Mouse (Mus musculus) stomach, embryonic 14.5 days (tissue): Measurements from ENCODE around the gene Homer1. TPM values are rescaled to one million over a fixed set of nuclear protein-coding genes. Genes with fewer than 3 reads are reported as not detected.

Experiments used
- ATAC-seq: fragments of 200-750 bp; cut with Nextera tagmentation; 2 replicates; pipeline ENCODE4 v1.8.0; 2017; ENCODE audit warnings: low read depth, moderate TSS enrichment; ENCODE audit not compliant: insufficient number of reproducible peaks, insufficient read depth, low FRiP score
- H3K27ac ChIP-seq: fragments of 300-500 bp; sonication (generic); 2 replicates; pipeline ENCODE4 v1.5.1; 2014; ENCODE audit warnings: mild to moderate bottlenecking, low read length, moderate library complexity, mixed read lengths
- H3K27me3 ChIP-seq: fragments of 300-500 bp; sonication (generic); 2 replicates; pipeline ENCODE4 v1.6.1; 2014; ENCODE audit warnings: low read length, control low read depth, mixed read lengths; ENCODE audit not compliant: control insufficient read depth, insufficient read depth
- H3K36me3 ChIP-seq: fragments of 300-500 bp; sonication (generic); 2 replicates; pipeline ENCODE4 v1.6.1; 2014; ENCODE audit warnings: mild to moderate bottlenecking, control low read depth, low read length, moderate library complexity, mixed read lengths; ENCODE audit not compliant: control insufficient read depth, insufficient read depth
- H3K4me1 ChIP-seq: fragments of 300-500 bp; sonication (generic); 2 replicates; pipeline ENCODE4 v1.6.1; 2014; ENCODE audit warnings: low read length, control low read depth, mixed read lengths; ENCODE audit not compliant: control insufficient read depth, insufficient read depth
- H3K4me2 ChIP-seq: fragments of 300-500 bp; sonication (generic); replicated peaks from 2 replicates; pipeline ENCODE4 v1.6.1; 2014; ENCODE audit warnings: low read depth, low read length, control low read depth
- H3K4me3 ChIP-seq: fragments of 300-500 bp; sonication (generic); 2 replicates; pipeline ENCODE4 v1.5.1; 2014; ENCODE audit warnings: low read depth, low read length, control low read depth
- H3K9ac ChIP-seq: fragments of 300-500 bp; sonication (generic); replicated peaks from 2 replicates; pipeline ENCODE4 v1.6.1; 2014; ENCODE audit warnings: low read depth, mild to moderate bottlenecking, control low read depth, low read length, moderate library complexity, mixed read lengths
- H3K9me3 ChIP-seq: fragments of 300-500 bp; sonication (generic); 2 replicates; pipeline ENCODE4 v1.6.1; 2016; ENCODE audit warnings: low read depth, low read length, control low read depth; ENCODE audit not compliant: control insufficient read depth
- WGBS: fragments of 180-500 bp; shearing (Covaris S2); extraction: QIAGEN DNeasy Blood & Tissue Kit; methylation state at CpG from one replicate; pipeline ENCODE4 v1.1.7; 2014; 5-methylcytosine and 5-hydroxymethylcytosine counted together
- polyA plus RNA-seq: library from polyadenylated mRNA; unstranded; fragments of >200 nt; fragmentation: Nextera tagmentation; extraction: Ambion mirVana; gene quantifications from 2 replicates; pipeline ENCODE4 v1.2.1, GENCODE M21; 2014

Gene Homer1
- polyA plus RNA-seq, 1 experiment from 2014 or later: 7.5 TPM

DNA sequence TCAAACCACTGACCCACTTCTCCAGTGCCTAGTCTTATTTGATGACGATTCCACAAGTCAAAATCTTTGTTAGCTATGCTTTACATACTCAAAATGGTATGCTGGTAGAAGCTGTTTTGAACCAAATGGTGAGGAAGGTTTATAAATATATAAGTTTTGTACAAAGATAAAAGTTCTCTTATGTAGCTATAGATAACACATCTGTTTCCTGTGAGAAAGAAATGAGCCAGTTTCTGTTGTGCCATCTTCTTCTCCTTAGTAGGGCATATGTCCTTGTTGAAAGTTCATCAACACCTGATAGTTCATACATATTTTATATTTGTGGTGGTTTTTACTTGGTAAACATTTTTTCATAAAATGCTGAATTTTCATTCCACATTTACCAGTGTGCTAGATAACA, 45.0 kb downstream of the Homer1 start:
- Histone ChIP-seq H3K36me3 (peaks cover 3% of the 10 kb centered on the region; the same call in 1 of the 2 replicates), H3K4me1 (no peaks in the 10 kb centered on the region), H3K9me3 (no peaks in the 10 kb centered on the region), H3K27ac (no peak overlapping the region), H3K9ac (no peak overlapping the region), H3K27me3 (no peaks in the 10 kb centered on the region), H3K4me2 (no peak overlapping the region), H3K4me3 (no peak overlapping the region)
- 88% methylated on average over 1 of the region's 1 CpGs for WGBS
- no peak for ATAC-seq

DNA sequence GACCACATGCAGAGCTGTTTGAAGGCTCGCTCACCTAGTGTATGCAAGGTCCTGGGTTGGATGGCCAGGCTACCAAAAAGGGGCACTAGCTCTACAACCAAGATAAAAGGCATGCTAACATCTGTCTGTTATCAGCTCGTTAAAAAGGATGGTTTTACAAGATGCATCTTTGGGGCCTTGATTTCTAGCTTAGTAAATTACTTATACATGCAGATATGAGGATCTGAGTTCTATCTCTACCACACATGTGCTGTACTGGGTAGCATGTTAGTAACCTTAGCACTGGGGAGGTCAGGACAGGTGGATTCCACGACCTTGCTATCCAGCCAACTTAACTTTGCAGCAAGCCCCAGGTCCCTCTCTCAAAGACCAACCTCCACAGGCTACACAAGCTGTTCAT, 46.4 kb downstream of the Homer1 start:
- no peaks in the 10 kb centered on the region for H3K4me1 ChIP-seq
- H3K4me2 ChIP-seq: no peak overlapping the region
- H3K27ac ChIP-seq: no peak overlapping the region
- H3K27me3 ChIP-seq: no peaks in the 10 kb centered on the region
- no peak overlapping the region for H3K4me3 ChIP-seq
- no peaks in the 10 kb centered on the region for H3K9me3 ChIP-seq
- no peak overlapping the region for H3K9ac ChIP-seq
- H3K36me3 ChIP-seq: peaks cover 3% of the 10 kb centered on the region; the same call in 1 of the 2 replicates
- 87% methylated on average over 3 of the region's 3 CpGs for WGBS
- no peak for ATAC-seq

DNA sequence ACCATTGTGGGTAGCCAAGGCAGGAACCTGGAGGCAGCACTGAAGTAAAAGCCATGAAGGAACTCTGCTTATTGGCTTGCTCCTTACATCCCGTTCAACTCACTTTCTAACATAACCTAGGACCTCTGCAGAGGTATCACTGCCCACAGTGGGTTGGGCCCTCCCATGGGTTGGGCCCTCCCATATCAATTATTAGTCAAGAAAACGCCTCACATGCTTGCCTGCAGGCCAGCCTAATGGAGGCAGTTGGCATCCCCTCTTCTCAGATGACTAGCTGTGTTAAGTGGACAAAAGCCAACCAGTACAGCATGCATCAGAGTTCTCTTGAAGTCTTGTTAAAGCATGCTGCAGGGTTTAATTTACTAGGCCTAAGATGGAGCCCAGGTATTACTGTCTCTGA, 52.6 kb downstream of the Homer1 start:
- no peaks in the 10 kb centered on the region for H3K27me3 ChIP-seq
- no peaks in the 10 kb centered on the region for H3K36me3 ChIP-seq
- H3K4me1 ChIP-seq: no peaks in the 10 kb centered on the region
- no peak overlapping the region for H3K4me3 ChIP-seq
- H3K9ac ChIP-seq: no peak overlapping the region
- no peak for ATAC-seq
- WGBS: 78% methylated on average over 2 of the region's 2 CpGs
- no peak overlapping the region for H3K4me2 ChIP-seq
- no peak overlapping the region for H3K27ac ChIP-seq
- H3K9me3 ChIP-seq: no peaks in the 10 kb centered on the region

DNA sequence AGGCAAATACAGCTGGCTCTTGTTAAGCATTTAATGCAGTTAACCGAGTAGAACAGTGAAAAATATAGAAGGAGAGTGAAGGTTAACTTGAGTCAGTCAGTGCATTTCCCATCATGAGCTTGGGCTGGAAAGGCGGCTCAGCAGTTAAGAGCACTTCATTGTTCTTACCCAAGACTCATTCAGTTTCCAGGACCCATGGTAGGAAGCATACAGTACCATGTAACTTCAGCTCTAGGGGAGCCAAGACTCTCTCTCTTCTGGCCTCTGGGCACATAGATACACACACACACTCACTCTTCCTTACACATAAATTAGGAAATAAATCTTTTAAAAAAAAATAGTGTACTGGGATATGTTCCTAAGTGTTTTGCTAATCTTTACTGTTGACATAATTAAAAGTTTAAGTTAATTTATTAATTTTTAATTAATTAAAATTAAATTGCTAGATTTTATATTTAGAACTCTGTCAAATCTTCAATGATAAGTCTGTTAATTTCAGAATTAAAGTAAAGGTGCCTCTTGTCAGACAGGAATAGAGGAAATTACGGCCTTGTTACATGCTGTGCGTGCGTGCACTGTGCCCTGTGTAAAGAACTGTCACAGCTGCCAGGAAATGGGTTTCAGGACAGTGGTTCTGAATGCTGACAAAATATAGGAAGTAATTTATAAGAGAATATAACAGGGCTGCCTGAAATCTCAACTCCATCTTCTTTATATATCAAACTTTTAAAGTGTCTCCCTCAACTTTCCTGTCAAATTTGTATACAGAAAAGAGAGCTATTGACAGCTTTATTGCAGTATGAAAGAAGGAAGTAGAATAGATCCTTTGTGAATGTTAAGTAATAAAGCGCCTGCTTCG, 55.2 kb downstream of the Homer1 start:
- Histone ChIP-seq H3K9me3 (no peaks in the 10 kb centered on the region), H3K27ac (no peak overlapping the region), H3K4me2 (no peak overlapping the region), H3K4me3 (no peak overlapping the region), H3K9ac (no peak overlapping the region), H3K36me3 (no peaks in the 10 kb centered on the region), H3K4me1 (no peaks in the 10 kb centered on the region), H3K27me3 (no peaks in the 10 kb centered on the region)
- WGBS: 67% methylated on average over 7 of the region's 7 CpGs
- ATAC-seq: no peak

DNA sequence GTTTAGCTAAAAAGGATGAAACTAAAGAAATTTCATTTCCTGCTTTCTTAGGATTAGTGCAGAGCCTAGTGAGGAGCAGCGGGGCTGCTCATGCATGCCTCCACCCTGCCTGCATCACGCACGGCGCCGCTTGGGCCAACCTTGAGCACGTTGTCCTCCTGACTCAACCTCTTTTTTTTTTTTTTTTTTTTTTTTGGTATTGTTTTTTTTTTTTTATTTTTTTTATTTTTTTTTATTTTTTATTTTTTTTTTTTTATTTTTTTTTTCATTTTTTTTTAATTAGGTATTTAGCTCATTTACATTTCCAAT, 55.8 kb downstream of the Homer1 start:
- no peaks in the 10 kb centered on the region for H3K36me3 ChIP-seq
- WGBS: 81% methylated on average over 6 of the region's 6 CpGs

DNA sequence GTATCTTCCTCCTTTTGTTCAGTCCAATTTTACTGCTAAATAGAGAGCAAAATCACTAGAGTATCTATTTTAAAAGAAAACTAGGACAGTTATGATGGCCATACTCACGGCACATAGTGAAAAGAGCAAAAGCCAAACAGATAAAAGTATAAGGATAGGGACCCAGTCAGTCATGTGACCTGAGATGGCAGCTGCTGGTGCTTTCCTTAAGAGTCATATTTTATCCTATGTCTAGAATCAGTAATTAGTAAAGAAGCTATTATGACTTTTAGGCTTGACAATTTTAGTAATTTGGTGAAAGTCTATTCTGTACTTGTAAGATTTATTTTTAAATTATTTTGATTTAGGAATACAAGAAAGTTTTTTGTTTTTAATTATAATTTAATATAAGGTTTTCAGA, 59.1 kb downstream of the Homer1 start:
- H3K4me1 ChIP-seq: no peaks in the 10 kb centered on the region
- no peaks in the 10 kb centered on the region for H3K36me3 ChIP-seq
- no peak for ATAC-seq
- WGBS: 83% methylated on average over 1 of the region's 1 CpGs
- no peak overlapping the region for H3K4me3 ChIP-seq
- H3K27ac ChIP-seq: no peak overlapping the region
- H3K9ac ChIP-seq: no peak overlapping the region
- H3K27me3 ChIP-seq: no peaks in the 10 kb centered on the region
- H3K9me3 ChIP-seq: no peaks in the 10 kb centered on the region
- no peak overlapping the region for H3K4me2 ChIP-seq

More for the DNA sequence above, 55.8 kb downstream of the Homer1 start:
- Histone ChIP-seq H3K4me1 (no peaks in the 10 kb centered on the region), H3K27ac (no peak overlapping the region), H3K4me2 (no peak overlapping the region), H3K9me3 (no peaks in the 10 kb centered on the region), H3K9ac (no peak overlapping the region), H3K4me3 (no peak overlapping the region), H3K27me3 (no peaks in the 10 kb centered on the region)
- ATAC-seq: no peak

DNA sequence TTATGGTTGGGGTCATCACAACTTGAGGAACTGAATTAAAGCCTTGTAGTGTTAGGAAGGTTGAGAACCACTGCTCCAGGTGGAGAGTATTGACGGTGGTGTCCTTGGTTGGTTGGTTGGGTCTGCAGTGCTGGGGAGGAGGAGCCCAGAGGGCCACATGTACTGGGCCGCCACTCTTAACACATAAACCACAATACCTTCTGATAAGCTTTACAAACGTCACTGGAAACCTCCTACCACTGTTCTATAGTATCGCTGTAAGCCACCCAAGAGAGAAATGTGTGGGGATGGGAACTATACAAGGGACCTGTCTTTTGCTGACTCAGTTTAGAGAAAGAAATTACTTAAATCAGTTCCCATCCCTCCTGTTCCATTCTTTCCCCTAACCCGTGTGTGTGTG, 68.1 kb downstream of the Homer1 start:
- Histone ChIP-seq H3K9me3 (no peaks in the 10 kb centered on the region), H3K4me3 (no peak overlapping the region), H3K27me3 (no peaks in the 10 kb centered on the region), H3K4me2 (no peak overlapping the region), H3K9ac (no peak overlapping the region), H3K36me3 (no peaks in the 10 kb centered on the region), H3K4me1 (no peaks in the 10 kb centered on the region), H3K27ac (no peak overlapping the region)
- ATAC-seq: no peak
- WGBS: 81% methylated on average over 5 of the region's 5 CpGs

DNA sequence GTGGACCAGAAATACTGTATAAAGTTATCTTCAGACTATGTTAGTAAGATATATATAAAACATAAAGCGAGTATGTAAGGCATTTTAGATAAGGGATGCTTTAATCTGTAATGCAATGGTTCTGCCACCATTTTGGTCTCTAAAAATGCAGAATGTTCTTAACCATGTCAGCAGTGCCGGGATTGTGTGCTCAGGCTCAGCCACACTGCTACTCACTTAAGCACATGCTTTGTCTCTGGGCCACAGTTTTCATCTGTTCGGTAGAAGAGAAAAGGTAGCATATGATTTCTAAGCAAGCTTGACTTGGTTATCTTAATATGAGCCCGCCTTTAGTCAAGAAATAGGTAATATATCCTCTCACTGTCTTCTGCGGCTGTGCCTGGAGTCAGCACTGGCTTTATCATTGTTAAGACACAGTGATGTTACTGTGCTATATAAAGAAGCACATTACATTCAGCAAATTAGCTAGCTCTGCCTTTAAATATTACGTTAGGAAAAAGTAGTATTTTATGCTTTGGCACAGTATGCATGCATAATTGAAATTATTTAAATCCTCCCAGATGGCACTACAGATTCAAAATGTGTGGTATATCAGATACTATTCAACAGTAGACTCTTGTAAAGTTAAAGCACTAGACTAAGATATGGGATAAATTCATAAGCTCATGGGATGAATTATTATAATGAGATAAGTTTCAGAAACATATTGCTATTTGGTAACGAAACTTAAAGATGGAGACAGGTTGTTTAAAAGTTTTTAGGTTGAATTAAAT, 69.6 kb downstream of the Homer1 start:
- Histone ChIP-seq H3K4me1 (no peaks in the 10 kb centered on the region), H3K27me3 (no peaks in the 10 kb centered on the region), H3K4me3 (no peak overlapping the region), H3K36me3 (no peaks in the 10 kb centered on the region), H3K9me3 (no peaks in the 10 kb centered on the region), H3K27ac (no peak overlapping the region), H3K4me2 (no peak overlapping the region), H3K9ac (no peak overlapping the region)
- no peak for ATAC-seq
- WGBS: 90% methylated on average over 7 of the region's 7 CpGs
